Mouse (Mus musculus) kidney, postnatal 0 days (tissue): ENCODE measurements around the gene Chrna7. TPM values are rescaled to one million over a fixed set of nuclear protein-coding genes. Genes with fewer than 3 reads are reported as not detected.

ENCODE experiments used
- ATAC-seq: fragments of 200-750 bp; cut with Nextera tagmentation; replicated peaks from 2 replicates; pipeline ENCODE4 v1.8.0; 2017; ENCODE audit warnings: low read depth, moderate number of reproducible peaks, moderate TSS enrichment, moderate library complexity; ENCODE audit not compliant: low FRiP score
- DNase-seq: peaks from one replicate; pipeline ENCODE4 v3.0.0-alpha.2; 2016; ENCODE audit warnings: low spot score
- H3K27ac ChIP-seq: fragments of 300-500 bp; sonication (generic); 2 replicates; pipeline ENCODE4 v1.5.1; 2014; ENCODE audit warnings: mild to moderate bottlenecking
- H3K27me3 ChIP-seq: fragments of 300-500 bp; sonication (generic); 2 replicates; pipeline ENCODE4 v1.6.1; 2014; ENCODE audit warnings: low read length, mixed read lengths; ENCODE audit not compliant: insufficient read depth
- H3K36me3 ChIP-seq: fragments of 300-500 bp; sonication (generic); 2 replicates; pipeline ENCODE4 v1.6.1; 2014; ENCODE audit warnings: low read length, mixed read lengths; ENCODE audit not compliant: insufficient read depth
- H3K4me1 ChIP-seq: fragments of 300-500 bp; sonication (generic); replicated peaks from 2 replicates; pipeline ENCODE4 v1.6.1; 2014; ENCODE audit warnings: antibody characterized with exemption, low read length, mixed read lengths; ENCODE audit not compliant: insufficient read depth
- H3K4me2 ChIP-seq: fragments of 300-500 bp; sonication (generic); 2 replicates; pipeline ENCODE4 v1.6.1; 2014; ENCODE audit warnings: mild to moderate bottlenecking, low read length, moderate library complexity, mixed read lengths
- H3K4me3 ChIP-seq: fragments of 300-500 bp; sonication (generic); replicated peaks from 2 replicates; pipeline ENCODE4 v1.5.1; 2014; ENCODE audit warnings: low read depth, low read length
- H3K9ac ChIP-seq: fragments of 300-500 bp; sonication (generic); 2 replicates; pipeline ENCODE4 v1.6.1; 2014; ENCODE audit warnings: low read depth, low read length
- H3K9me3 ChIP-seq: fragments of 300-500 bp; sonication (generic); replicated peaks from 2 replicates; pipeline ENCODE4 v1.6.1; 2016; ENCODE audit warnings: low read length, inconsistent platforms, mixed read lengths
- CTCF ChIP-seq: IDR thresholded peaks from 2 replicates; pipeline ENCODE4 v1.5.1; 2016; ENCODE audit warnings: antibody characterized with exemption, low read depth, mild to moderate bottlenecking, moderate library complexity
- whole genome bisulfite sequencing: fragments of 180-500 bp; shearing (Covaris S2); extraction: QIAGEN DNeasy Blood & Tissue Kit; methylation state at CpG from one replicate; pipeline ENCODE4 v1.1.7; 2014; 5-methylcytosine and 5-hydroxymethylcytosine counted together
- polyA plus RNA-seq: library from polyadenylated mRNA; unstranded; fragments of >200 nt; fragmentation: Nextera tagmentation; extraction: Ambion mirVana; gene quantifications from 2 replicates; pipeline ENCODE4 v1.2.1, GENCODE M21; 2015

Chrna7 gene
- polyA plus RNA-seq, 1 experiment from 2014 or later, result 0.75 TPM

- H3K4me1 ChIP-seq, result no peaks in the 10 kb centered on the region
- no peaks in the 10 kb centered on the region for H3K9me3 ChIP-seq
- no peaks in the 10 kb centered on the region for H3K36me3 ChIP-seq
- DNase-seq, result no peak
- H3K9ac ChIP-seq, result no peak overlapping the region
- no peak overlapping the region for H3K4me3 ChIP-seq
- H3K27me3 ChIP-seq, result no peaks in the 10 kb centered on the region
- no peak for ATAC-seq
- no peak overlapping the region for H3K27ac ChIP-seq
- no peak for TF ChIP-seq CTCF
- H3K4me2 ChIP-seq, result no peak overlapping the region
- 92% methylated on average over 4 of the region's 4 CpGs for WGBS
Observed at GRCm38 (mm10) chr7:63085954-63086353, 126.4 kb downstream of the Chrna7 start.

- H3K9ac ChIP-seq, result no peak overlapping the region
- no peaks in the 10 kb centered on the region for H3K36me3 ChIP-seq
- no peak overlapping the region for H3K4me3 ChIP-seq
- 0% methylated on average over 1 of the region's 1 CpGs for WGBS
- no peak overlapping the region for H3K27ac ChIP-seq
- TF ChIP-seq CTCF, result no peak
- H3K4me2 ChIP-seq, result no peak overlapping the region
- H3K4me1 ChIP-seq, result no peaks in the 10 kb centered on the region
- H3K27me3 ChIP-seq, result no peaks in the 10 kb centered on the region
- no peak for ATAC-seq
- H3K9me3 ChIP-seq, result no peaks in the 10 kb centered on the region
- no peak for DNase-seq
Observed at GRCm38 (mm10) chr7:63084351-63085003, 127.9 kb downstream of the Chrna7 start.

GRCm38 (mm10) chr7:63060996-63061395 lies 151.4 kb downstream of the Chrna7 start:
- H3K36me3 ChIP-seq, result no peaks in the 10 kb centered on the region
- no peak overlapping the region for H3K4me3 ChIP-seq
- no peak overlapping the region for H3K27ac ChIP-seq
- no peaks in the 10 kb centered on the region for H3K4me1 ChIP-seq
- no peaks in the 10 kb centered on the region for H3K9me3 ChIP-seq
- no peak overlapping the region for H3K9ac ChIP-seq
- 88% methylated on average over 2 of the region's 2 CpGs for WGBS
- no peak for TF ChIP-seq CTCF
- no peaks in the 10 kb centered on the region for H3K27me3 ChIP-seq
- no peak overlapping the region for H3K4me2 ChIP-seq
- no peak for ATAC-seq
- no peak for DNase-seq

Other genes starting within 250 kb of the Chrna7 start
- gene Otud7a, start 232.2 kb upstream of the Chrna7 start, polyA plus RNA-seq, result 0.05 and 0.14 TPM in 2 replicates